Mouse (Mus musculus) mouse trophoblast stem cell (cell line): Measurements from ENCODE around the gene Hoxc11.

Experiments
- in situ Hi-C, 2 experiments: fragments of 300-500 bp; cut with MseI, MboI; formaldehyde crosslinking; loops; 2 replicates in 1 of 2; 3 replicates in 1 of 2; pipeline ENCODE4 v1.15.1; 2025

The Hoxc11 gene

DNA sequence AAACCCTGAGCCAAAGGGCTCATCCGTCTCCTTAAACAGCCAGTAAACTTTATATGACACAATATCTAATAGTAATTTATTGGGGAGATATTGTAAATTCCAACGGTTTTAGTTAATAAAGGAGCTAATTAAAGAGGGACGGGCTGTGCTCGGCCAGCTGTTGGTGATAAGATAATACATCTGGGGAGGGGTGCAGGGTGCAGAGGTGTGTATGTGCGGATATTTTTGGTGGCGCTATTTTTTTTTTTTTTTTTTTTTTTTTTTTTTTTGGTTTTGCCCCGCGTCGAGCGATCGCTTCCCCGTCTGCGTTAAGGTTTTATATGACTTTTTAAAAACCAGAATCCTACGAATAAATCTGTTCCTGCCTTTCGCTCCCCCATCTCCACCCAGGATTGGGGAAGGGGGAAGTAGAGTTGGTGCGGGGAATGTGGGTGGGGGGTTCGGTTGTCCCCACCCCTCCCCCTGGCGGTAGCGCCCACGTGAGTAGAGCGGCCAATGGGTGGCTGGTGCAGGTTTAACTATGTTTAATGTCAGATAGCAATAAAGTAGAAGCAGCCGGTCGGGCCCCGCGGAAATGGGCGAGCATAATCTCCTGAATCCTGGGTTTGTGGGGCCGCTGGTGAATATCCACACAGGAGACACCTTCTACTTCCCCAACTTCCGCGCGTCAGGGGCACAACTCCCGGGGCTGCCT lies 17.8 kb upstream of the Hoxc11 start, which contains the start of gene Hoxc12:
Hoxc12 (plus strand) TSS at position 479 of the 694 bp plus-strand sequence.
- in situ Hi-C loops, result loop anchor here in 1 of 2 experiments (25.0 kb wide), 1 partner anchor 174 kb away; no protein-coding TSS in a partner anchor

DNA sequence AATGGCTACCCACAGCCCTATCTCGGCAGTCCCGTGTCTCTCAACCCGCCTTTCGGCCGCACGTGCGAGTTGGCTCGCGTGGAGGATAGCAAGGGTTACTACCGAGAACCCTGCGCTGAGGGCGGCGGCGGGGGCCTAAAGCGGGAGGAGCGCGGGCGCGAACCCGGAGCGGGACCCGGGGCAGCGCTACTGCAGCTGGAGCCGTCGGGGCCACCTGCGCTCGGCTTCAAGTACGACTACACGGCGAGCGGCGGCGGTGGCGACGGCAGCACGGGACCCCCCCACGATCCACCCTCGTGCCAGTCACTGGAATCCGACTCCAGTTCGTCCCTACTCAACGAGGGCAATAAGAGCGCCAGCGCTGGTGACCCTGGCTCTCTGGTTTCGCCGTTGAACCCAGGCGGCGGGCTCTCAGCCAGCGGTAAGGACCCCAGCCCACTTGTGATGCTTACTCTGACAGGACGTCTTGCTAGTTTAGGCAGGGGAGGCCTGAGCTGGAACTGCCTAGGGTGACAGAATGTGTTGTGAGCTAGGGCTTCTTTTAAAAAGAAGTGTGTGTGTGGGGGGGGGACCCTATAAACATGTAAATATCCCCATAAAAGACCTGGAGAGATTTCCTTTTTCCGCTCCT lies 17.1 kb upstream of the Hoxc11 start:
- in situ Hi-C loops, result loop anchor here in 1 of 2 experiments (25.0 kb wide), 1 partner anchor 175 kb away; no protein-coding TSS in a partner anchor

DNA sequence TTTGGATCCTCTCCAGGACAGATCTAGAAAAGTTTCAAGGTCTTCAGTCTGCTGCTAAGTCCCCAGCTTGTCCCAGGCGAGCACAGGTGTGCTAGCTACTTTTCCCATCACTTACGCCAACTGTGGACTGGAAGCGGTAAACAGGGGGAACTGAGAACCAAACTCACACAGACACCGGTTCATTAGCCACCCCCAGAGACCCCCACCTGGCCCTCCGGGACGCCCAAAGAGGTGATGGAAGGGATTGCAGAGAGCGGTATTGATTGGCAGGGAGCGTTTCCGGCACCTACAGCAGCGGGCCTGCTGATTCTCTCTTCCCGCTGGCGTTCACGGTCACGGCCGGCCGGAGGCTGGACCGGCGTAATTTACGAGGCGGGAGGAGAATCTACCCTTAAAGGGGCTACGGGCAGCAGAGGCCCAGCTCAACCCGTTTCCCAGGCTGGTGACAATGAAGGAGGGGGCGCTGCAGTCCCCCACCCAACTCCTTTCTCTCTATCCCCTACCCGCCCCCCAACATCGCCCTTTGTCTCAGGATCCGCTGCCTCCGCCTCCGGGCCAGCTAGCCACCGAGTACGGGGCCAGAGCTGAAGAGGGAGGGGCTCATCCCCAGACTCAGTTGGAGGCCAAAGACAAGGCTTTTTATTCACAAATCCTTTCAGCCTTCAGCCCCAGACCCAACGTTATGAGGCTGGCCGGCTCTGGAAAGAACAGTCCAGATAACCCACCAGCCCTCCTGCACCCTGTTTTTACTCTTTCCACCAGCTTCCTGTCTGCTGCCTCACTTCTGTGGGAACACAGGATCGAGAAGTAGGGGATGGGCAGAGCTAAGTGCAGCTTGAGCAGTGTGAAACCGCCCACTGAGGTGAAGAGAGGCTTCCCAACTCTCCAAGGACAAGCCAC lies 14.7 kb upstream of the Hoxc11 start:
- in situ Hi-C loops, result loop anchor here (10.0 to 25.0 kb wide), 2 partner anchors 155 to 177 kb away; no protein-coding TSS in a partner anchor

DNA sequence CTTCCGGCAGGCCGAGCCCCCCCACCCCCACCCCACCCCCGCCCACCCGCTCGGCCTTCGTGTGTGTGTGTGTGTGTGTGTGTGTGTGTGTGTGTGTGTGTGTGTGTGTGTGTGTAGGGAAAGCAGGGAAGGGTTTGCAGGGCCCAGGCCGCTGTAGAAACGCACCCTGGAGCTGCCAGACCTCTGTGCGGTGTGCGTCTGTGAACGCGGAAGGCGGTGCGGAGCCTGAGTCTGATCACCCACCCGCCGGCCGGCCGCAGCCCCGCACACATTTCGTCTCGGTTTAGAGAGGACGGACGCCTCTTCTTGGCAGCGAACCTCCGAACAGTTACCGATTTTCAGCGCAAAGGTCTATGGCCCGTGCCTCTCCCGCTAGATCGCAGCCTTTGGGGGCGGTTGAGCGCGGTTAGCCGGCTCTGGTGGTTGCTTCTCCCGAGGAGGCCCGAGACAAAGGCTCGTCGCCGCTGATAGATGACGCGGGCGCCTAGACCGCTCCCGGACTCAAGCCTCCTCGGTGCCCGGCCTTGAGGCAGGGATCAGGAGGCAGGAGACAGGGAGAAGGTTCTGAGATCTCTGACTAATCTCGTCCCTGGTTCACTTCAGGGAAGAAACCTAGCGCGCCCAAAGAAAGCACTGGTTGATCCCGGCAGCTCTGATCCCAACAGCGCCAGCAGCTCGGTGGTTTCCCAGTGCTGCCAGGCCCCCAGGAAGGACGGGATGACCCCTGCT lies 11.3 kb upstream of the Hoxc11 start:
- in situ Hi-C loops, result loop anchor here (10.0 to 25.0 kb wide), 2 partner anchors 158 to 181 kb away; no protein-coding TSS in a partner anchor

DNA sequence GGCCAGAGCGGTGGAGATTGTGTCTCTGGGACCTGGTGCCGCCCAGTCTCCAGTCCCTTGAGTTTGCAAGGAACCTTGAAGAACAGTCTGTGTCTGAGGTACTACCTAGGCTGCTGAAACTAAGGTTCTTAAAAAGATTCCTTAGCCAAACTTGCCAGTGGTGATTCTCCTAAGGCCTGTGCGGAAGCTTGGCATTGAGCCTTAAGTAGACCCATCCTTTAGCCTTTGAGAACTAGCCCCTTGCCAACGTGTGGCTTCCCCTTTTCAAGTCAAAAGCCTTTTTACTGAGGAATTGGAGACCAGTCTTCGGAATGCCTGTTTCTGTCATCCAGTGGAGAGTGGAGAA lies 10.8 kb upstream of the Hoxc11 start:
- in situ Hi-C loops, result loop anchor here (10.0 to 25.0 kb wide), 2 partner anchors 159 to 181 kb away; no protein-coding TSS in a partner anchor

DNA sequence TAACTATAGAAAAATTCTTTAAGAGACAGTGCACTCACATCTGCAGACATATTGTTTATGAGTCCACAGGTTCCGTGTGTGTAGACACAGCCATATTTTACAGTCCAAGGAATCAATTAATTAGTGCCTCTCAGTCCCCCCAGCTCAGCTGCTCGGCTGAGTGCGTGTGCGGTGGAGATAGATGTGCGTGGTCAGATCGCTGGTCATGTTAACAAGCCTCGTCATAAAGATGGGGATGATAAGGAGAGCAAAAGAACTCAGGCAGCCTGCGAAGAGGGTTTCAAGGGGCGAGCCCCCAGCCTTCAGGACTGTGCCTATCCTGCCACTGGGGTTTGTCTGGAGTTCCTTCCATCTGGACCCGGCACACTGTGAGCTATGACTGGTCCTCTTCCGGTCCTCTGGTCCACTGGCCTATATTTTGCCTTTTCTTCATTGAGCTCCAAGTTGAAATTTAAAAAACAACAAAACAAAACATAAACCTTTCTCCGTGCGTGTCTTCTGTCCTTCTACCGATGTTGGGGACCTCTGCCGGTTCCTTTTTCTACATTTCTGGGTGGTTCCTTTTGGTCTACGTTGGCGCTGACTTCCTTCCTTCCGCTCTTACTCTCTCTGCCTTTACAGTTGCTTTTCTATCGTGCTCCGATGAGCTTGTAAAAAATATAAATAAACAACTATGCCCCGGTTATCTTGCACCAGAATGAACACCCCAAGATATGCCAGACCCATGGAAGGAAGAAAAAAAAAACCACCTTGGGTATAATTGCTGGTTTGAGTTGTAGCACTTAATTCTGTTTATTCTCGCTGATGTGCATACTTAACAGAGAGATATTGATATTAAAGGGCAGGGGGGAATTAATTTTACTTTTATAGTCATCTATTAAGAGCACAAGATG lies 8.8 kb upstream of the Hoxc11 start:
- in situ Hi-C loops, result loop anchor here (10.0 to 25.0 kb wide), 2 partner anchors 161 to 183 kb away; no protein-coding TSS in a partner anchor

DNA sequence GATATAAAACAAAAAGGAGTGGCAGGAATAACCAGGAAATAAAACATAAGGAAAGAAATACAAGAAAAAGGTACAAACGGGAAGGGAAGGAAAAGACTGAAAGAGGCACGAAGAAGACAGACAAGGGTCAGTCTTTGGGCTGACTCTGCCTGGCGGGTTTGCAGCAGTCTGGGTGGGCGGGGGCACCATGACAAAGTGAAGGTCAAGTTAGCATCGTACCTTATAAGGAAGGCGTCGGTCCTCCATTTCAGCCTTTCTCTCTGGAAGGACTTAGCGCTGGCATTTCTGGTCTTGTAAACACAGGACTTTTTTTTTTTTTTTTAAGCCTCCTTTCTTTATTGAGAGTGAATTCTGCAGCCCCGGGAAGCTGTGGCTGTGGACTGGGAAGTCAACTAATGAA lies 7.0 kb upstream of the Hoxc11 start:
- in situ Hi-C loops, result loop anchor here (10.0 to 25.0 kb wide), 2 partner anchors 162 to 185 kb away; no protein-coding TSS in a partner anchor

DNA sequence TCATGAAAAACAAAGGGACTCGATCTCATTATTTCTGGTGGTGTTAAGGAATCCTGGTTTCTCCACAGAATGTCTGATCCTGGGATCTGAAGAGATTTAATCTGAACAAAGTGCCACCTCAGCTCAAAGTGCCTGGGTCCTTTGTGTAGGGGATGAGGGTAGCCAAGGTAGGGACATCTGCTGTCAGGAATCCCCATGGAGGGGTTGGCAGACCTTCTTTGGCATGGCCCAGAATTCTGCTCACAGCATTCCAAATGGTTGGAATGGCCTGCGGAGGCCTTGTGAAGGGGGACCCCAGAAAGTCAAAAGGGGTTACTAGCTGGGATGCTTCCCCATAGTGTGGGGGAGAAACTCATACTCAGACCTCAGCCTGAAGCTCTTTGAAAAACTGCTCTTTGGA lies 5.4 kb upstream of the Hoxc11 start:
- in situ Hi-C loops, result loop anchor here (10.0 to 25.0 kb wide), 2 partner anchors 164 to 187 kb away; no protein-coding TSS in a partner anchor

DNA sequence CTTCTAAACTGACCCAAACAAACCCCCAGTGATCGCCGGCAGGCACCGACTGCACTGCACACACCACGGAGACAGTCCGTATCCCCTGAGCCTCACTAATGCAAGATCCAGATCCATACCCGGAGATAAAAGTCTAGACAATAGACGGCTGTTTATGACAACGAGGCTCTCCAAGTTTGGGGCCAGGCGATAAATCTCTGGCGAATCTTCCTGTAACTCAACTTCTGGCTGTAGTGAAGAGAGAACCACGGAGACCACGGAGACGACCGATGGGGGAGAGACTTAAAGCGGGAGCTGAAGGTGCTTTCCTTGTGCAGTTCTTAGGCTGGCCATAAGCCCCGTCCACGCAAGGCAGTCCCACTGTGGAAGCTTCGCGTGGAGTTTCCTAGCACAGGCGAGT lies 4.5 kb upstream of the Hoxc11 start:
- in situ Hi-C loops, result loop anchor here (10.0 to 25.0 kb wide), 2 partner anchors 165 to 187 kb away; no protein-coding TSS in a partner anchor

DNA sequence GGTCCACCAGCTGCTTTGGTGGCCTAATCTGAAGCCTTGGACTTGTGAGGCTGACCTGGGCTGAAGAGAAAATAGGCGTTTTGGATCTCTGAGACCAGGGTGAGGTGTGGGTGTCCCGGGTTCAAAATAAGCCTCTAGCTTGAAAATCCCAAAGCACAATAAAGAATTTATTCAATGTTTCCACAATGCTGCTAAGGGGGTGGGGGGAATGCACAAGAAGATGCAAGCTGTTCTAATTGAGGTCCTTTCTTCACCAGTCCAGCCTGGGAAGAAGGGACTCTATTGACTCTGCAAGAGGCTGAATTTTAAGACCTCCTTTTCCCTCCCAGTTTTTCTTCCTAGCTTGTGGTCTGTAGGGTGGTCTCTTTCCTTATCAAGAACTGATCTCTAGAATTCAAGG lies 3.4 kb upstream of the Hoxc11 start:
- in situ Hi-C loops, result no loop called here

DNA sequence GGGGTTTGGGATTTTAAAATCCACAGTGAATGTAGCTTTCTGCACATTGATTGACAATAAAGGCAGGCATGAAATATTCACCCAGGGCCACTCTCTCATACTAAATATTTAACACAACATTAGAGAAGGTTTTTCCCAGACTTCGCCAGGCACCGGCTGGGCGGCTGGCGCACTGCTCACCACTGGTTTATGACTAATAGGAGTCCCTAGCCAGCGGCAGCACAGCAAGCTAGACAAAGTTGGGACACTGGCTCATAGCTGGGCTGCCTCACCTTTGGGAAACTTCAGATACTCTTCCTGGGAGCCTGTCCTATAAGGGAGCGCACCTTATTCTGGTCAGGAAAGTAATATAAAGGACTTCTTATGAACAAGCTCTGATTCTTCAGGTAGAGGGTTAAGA lies 666 bp upstream of the Hoxc11 start:
- in situ Hi-C loops, result no loop called here

DNA sequence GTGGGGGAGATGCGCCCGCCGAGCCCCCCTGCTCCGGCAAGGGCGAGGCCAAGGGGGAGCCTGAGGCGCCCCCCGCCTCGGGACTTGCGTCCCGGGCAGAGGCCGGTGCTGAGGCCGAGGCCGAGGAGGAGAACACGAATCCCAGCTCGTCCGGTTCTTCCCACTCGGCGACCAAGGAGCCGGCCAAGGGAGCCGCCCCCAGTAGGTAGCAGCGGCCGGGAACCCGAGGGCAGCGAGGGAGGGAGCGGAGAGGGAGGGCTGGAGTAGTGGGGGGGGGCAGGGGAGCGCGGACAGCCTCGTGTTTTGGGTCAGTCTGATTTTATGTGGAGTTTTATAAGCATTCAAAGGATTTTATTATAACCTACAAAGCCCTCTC lies 768 bp downstream of the Hoxc11 start:
- in situ Hi-C loops, result no loop called here

DNA sequence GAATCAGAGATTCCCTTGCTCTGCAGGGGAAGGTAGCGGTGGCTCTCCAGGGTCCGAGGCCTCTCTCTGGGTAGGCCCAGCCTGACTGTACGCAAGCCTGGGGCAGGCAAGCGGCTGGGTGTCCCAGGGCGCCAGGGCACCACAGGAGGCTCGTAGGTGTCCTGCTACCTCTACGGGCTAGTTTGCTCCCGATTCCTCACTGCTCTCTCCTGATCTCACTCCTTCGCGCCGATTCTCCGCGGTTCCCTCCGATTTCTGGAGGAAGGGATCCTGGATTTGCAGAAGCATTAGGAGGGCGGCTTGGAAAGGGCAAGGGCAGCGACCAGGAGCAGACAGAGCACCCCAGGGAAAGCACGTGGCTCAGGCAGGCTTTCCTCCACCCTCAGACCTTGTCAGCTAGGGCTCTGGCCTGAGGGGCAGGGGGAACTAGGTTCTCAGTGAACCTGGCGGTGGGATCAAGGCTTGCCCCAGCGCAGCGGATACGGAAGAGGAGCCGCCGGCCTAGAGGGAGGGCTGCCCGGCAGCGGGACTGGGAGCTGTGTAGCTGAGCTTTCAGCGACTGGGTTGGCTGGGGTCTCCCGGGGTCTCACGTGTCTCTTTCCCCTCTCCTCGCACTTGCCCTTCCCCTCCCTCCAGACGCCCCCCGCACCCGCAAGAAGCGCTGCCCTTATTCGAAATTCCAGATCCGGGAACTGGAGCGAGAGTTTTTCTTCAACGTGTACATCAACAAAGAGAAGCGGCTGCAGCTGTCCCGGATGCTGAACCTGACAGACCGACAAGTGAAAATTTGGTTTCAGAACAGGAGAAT lies 1.8 kb downstream of the Hoxc11 start:
- in situ Hi-C loops, result no loop called here

DNA sequence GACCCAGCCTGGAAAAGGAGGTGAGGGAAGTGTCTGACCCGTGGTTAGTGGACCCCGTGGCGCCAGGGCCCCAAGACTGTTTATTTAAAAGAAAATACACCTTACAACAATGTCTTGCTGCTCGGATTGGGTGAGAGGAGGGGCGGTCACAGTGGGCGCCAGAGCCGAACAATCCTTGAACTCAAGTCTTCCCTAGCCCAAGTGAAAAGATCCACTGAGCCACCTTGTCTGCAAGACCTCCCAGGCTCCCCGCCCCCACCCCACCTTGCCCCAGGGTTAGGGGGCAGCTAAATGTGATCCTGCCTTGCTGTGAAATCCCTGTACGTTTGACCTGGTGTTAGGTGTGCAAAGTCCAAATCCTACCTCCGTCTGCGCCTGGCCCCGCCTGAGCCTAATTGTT lies 2.7 kb downstream of the Hoxc11 start:
- in situ Hi-C loops, result no loop called here

DNA sequence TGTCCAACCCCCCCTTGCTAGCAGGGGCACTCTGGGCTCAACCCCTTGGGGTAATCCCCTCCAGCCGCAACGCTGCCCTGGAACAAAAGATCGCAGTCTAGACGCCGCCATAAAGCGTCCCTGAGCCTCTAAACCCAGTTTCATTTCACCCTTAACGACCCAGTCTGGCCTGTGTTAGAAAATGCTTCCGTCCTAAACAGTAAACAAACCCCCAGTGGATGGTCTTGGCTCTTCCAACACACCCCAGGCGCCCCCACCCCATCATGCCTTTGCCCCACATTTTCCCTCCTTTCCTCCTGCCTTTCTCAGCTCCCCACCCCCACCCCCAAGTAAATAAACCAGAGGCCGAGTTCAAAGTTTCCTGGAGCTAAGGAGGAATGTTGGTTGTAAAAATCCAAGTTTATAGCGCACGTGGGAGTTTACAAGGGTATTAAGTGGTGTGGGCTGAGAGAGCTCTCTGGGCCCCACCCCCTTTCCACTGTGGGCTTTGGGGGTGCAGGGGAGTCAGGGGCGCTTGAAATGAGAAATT lies 5.5 kb downstream of the Hoxc11 start:
- in situ Hi-C loops, result no loop called here

DNA sequence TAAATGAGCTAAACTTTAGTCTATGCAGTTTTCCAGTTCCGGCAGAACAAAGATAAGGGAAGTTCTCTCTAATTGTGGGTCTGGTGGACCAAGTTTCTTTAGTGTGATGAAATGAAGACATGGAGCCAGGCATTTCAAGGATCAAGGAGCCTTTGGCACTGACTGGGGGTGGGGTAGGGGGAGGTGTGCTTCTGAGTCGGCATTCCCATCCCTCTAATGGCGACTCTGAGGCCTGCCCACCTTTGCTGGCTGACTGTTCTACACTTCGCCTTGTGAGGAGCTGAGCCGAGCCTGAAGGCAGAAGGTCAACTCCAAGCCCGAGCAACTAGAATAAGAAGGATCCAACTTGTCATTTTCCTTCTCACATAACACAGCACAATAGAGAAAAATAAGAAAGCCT lies 7.5 kb downstream of the Hoxc11 start:
- in situ Hi-C loops, result no loop called here

DNA sequence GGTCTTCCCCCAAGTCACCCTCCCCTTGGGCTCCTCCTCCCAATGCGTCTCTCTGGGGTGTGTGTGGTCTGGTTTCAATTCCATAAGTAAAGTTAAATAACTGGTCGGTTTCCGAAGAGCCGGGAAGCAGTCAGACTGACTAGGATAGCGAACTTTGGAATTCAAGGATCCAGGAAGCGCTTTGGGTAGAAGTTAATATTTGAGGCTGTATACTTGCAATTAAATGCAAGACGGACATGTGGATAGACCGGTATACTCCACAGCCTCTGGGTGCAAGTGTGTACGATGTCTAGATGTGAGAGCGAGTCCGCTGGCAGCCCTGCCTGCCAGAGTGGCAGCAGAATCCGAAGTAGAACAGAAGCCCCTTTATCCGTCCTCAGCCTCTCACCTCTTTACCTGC lies 8.3 kb downstream of the Hoxc11 start:
- in situ Hi-C loops, result no loop called here

DNA sequence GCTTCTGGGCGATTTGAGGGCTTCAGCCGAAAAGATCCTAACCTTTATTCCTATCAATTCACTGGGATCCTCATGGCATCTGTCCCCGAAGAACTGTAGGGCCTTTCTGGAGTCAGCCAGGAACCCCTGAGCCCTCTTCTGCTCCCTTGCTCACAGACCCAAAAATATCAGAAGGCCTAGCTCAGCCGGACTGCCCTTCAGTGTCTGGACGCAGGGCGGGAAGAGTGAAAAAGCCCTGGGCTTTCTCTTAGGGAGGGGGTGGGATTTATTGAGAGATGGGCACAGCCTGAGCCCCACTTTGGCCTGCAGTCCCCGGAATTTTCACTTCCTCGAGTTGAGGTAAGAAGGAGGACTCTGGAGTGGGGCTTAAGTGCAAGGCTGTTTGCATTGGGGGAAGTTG lies 9.0 kb downstream of the Hoxc11 start:
- in situ Hi-C loops, result no loop called here
